Mouse (Mus musculus) liver, embryonic 16.5 days (tissue): ENCODE measurements at regions not wholly inside any gene's neighbourhood (a gene's known extent, or its start where the extent isn't known, plus 50 kb on each side); places are given as distances from the start of the nearest gene placed in this dataset.

ENCODE experiments used
- ATAC-seq: fragments of 200-750 bp; cut with Nextera tagmentation; 2 replicates; pipeline ENCODE4 v1.8.0; 2017; ENCODE audit warnings: low read depth, mild to moderate bottlenecking, moderate number of reproducible peaks, moderate library complexity
- H3K27ac ChIP-seq: fragments of 300-500 bp; sonication (generic); 2 replicates; pipeline ENCODE4 v1.5.1; 2014; ENCODE audit warnings: mild to moderate bottlenecking, low read length
- H3K27me3 ChIP-seq: fragments of 300-500 bp; sonication (generic); 2 replicates; pipeline ENCODE4 v1.6.1; 2014; ENCODE audit warnings: low read depth, low read length, mixed read lengths; ENCODE audit not compliant: control insufficient read depth, insufficient read depth
- H3K36me3 ChIP-seq: fragments of 300-500 bp; sonication (generic); 2 replicates; pipeline ENCODE4 v1.6.1; 2014; ENCODE audit warnings: mild to moderate bottlenecking; ENCODE audit not compliant: control insufficient read depth, insufficient read depth
- H3K4me1 ChIP-seq: fragments of 300-500 bp; sonication (generic); 2 replicates; pipeline ENCODE4 v1.6.1; 2014; ENCODE audit warnings: low read depth, low read length, mixed read lengths; ENCODE audit not compliant: control insufficient read depth
- H3K4me2 ChIP-seq: fragments of 300-500 bp; sonication (generic); 2 replicates; pipeline ENCODE4 v1.6.1; 2014; ENCODE audit warnings: low read depth, low read length, mixed read lengths
- H3K4me3 ChIP-seq: fragments of 300-500 bp; sonication (generic); 2 replicates; pipeline ENCODE4 v1.5.1; 2014; ENCODE audit warnings: low read depth, mild to moderate bottlenecking, low read length
- H3K9ac ChIP-seq: fragments of 300-500 bp; sonication (generic); 2 replicates; pipeline ENCODE4 v1.6.1; 2014; ENCODE audit warnings: low read depth, low read length
- H3K9me3 ChIP-seq: fragments of 300-500 bp; sonication (generic); replicated peaks from 2 replicates; pipeline ENCODE4 v1.6.1; 2016; ENCODE audit warnings: low read length; ENCODE audit not compliant: control insufficient read depth
- WGBS: fragments of 180-500 bp; shearing (Covaris S2); extraction: QIAGEN DNeasy Blood & Tissue Kit; methylation state at CpG from one replicate; pipeline ENCODE4 v1.1.7; 2014; ENCODE audit not compliant: insufficient replicate concordance; 5-methylcytosine and 5-hydroxymethylcytosine counted together

DNA sequence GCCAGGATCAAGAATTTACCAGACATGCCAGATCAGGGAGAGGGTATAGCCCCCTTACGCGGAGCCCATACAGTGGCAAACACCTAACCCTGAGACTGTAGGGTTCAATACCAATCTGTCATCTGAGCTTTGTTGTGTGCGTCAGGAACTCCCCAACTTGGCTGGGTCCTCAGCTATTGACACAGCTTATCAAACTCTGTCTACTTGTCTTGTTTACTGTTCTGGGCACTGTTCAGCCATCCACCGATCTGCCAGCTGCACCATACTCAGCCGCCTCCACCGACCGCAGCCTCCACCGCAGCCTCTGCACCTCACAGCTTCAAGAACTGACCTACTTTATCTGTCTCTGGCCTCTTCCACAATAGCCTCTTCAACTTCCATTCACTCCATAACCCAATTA is 80.1 kb upstream of the Mapk10 start:
- H3K36me3 ChIP-seq = no peaks in the 10 kb centered on the region
- H3K4me2 ChIP-seq = no peak overlapping the region
- ATAC-seq = no peak
- 76% methylated on average over 8 of the region's 8 CpGs for whole genome bisulfite sequencing
- H3K9me3 ChIP-seq = no peaks in the 10 kb centered on the region
- H3K27ac ChIP-seq = no peak overlapping the region
- no peak overlapping the region for H3K9ac ChIP-seq
- H3K27me3 ChIP-seq = no peaks in the 10 kb centered on the region
- no peaks in the 10 kb centered on the region for H3K4me1 ChIP-seq
- H3K4me3 ChIP-seq = no peak overlapping the region

- H3K4me3 ChIP-seq = no peak overlapping the region
- H3K4me2 ChIP-seq = no peak overlapping the region
- no peak overlapping the region for H3K9ac ChIP-seq
- H3K36me3 ChIP-seq = no peaks in the 10 kb centered on the region
- H3K27me3 ChIP-seq = no peaks in the 10 kb centered on the region
- 64% methylated on average over 6 of the region's 6 CpGs for WGBS
- H3K9me3 ChIP-seq = no peaks in the 10 kb centered on the region
- no peak overlapping the region for H3K27ac ChIP-seq
- no peak for ATAC-seq
- H3K4me1 ChIP-seq = no peaks in the 10 kb centered on the region
Observed at GRCm38 (mm10) chr5:103269206-103269605, 58.1 kb upstream of the Mapk10 start.

DNA sequence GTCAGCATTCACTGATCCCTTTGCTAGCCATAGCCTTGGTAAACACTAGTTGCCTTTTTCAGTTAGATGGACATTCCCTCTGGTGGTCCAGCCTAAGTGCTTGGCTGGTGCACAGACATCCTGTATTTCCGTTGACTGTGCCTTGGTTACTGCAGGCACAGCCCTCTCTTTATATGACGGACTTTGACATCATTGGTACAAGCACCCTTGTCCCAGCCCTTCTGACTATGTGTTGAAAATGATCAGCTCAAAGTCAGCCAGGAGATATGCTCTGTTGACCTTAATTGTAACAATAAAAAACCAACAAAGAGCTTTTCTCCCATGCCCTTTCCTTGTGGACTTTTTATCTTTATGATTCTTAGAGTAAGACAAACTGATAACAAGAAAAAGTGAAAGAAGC is 53.8 kb upstream of the Mapk10 start:
- ATAC-seq = no peak
- 56% methylated on average over 2 of the region's 2 CpGs for WGBS

GRCm38 (mm10) chr5:103261406-103261805 is 50.3 kb upstream of the Mapk10 start:
- H3K36me3 ChIP-seq = no peaks in the 10 kb centered on the region
- ATAC-seq = no peak
- no peaks in the 10 kb centered on the region; the same call in 1 of the 2 replicates for H3K9me3 ChIP-seq
- WGBS = 72% methylated on average over 10 of the region's 10 CpGs
- H3K27me3 ChIP-seq = no peaks in the 10 kb centered on the region
- no peak overlapping the region for H3K27ac ChIP-seq
- H3K4me3 ChIP-seq = no peak overlapping the region
- no peak overlapping the region for H3K9ac ChIP-seq
- H3K4me2 ChIP-seq = no peak overlapping the region
- H3K4me1 ChIP-seq = no peaks in the 10 kb centered on the region

More for the DNA sequence above, 53.8 kb upstream of the Mapk10 start:
- Histone ChIP-seq H3K9ac (no peak overlapping the region), H3K36me3 (no peaks in the 10 kb centered on the region), H3K4me3 (no peak overlapping the region), H3K4me2 (no peak overlapping the region), H3K4me1 (no peaks in the 10 kb centered on the region), H3K9me3 (no peaks in the 10 kb centered on the region; the same call in 1 of the 2 replicates), H3K27ac (no peak overlapping the region), H3K27me3 (no peaks in the 10 kb centered on the region)
